Mouse (Mus musculus): ENCODE measurements around the gene Tmem117. TPM values are rescaled to one million over a fixed set of nuclear protein-coding genes. Genes with fewer than 3 reads are reported as not detected.

The Tmem117 gene
- polyA plus RNA-seq, 1 experiment from 2014 or later = 5.6 TPM

GRCm38 (mm10) chr15:94649071-94649765, 20.2 kb downstream of the Tmem117 start:
- H3K9me3 ChIP-seq (ENCODE audit: control insufficient read depth, low read length) = no peaks in the 10 kb centered on the region
- no peak overlapping the region for H3K4me2 ChIP-seq (replicated peaks; ENCODE audit: low read depth)
- H3K4me3 ChIP-seq (ENCODE audit: low read depth, low read length) = no peak overlapping the region
- H3K4me1 ChIP-seq (replicated peaks; ENCODE audit: control insufficient read depth, insufficient read depth) = no peaks in the 10 kb centered on the region
- no peak overlapping the region for H3K9ac ChIP-seq (ENCODE audit: low read length)
- no peak for ATAC-seq (ENCODE audit: low FRiP score, low TSS enrichment)
- no peak overlapping the region for H3K27ac ChIP-seq (replicated peaks)
- no peaks in the 10 kb centered on the region for H3K27me3 ChIP-seq (ENCODE audit: control insufficient read depth, insufficient read depth, low read length)
- no peak for DNase-seq (ENCODE audit: low spot score)
- WGBS = 67% methylated on average over 17 of the region's 17 CpGs
- TF ChIP-seq EP300 (optimal IDR thresholded peaks at IDR 0.05) (no peak), CTCF (IDR thresholded peaks at IDR 0.05; ENCODE audit: low read depth) (no peak)
- H3K36me3 ChIP-seq (ENCODE audit: control insufficient read depth, insufficient read depth, low read length) = no peaks in the 10 kb centered on the region

- TF ChIP-seq EP300 (optimal IDR thresholded peaks at IDR 0.05) (no peak), CTCF (IDR thresholded peaks at IDR 0.05; ENCODE audit: low read depth) (no peak)
- Histone ChIP-seq H3K36me3 (ENCODE audit: control insufficient read depth, insufficient read depth, low read length) (no peaks in the 10 kb centered on the region), H3K9ac (ENCODE audit: low read length) (no peak overlapping the region), H3K4me1 (replicated peaks; ENCODE audit: control insufficient read depth, insufficient read depth) (no peaks in the 10 kb centered on the region), H3K4me2 (replicated peaks; ENCODE audit: low read depth) (no peak overlapping the region), H3K27ac (replicated peaks) (no peak overlapping the region), H3K4me3 (ENCODE audit: low read depth, low read length) (no peak overlapping the region), H3K27me3 (ENCODE audit: control insufficient read depth, insufficient read depth, low read length) (no peaks in the 10 kb centered on the region), H3K9me3 (ENCODE audit: control insufficient read depth, low read length) (no peaks in the 10 kb centered on the region)
- ATAC-seq (ENCODE audit: low FRiP score, low TSS enrichment) (no peak), DNase-seq (ENCODE audit: low spot score) (no peak)
- 54% methylated on average over 13 of the region's 13 CpGs for WGBS
Measured at GRCm38 (mm10) chr15:94649766-94650120, 20.7 kb downstream of the Tmem117 start.

- ATAC-seq (ENCODE audit: low FRiP score, low TSS enrichment) = no peak
- no peak overlapping the region for H3K4me3 ChIP-seq (ENCODE audit: low read depth, low read length)
- no peaks in the 10 kb centered on the region for H3K4me1 ChIP-seq (replicated peaks; ENCODE audit: control insufficient read depth, insufficient read depth)
- H3K36me3 ChIP-seq (ENCODE audit: control insufficient read depth, insufficient read depth, low read length) = no peaks in the 10 kb centered on the region
- no peak overlapping the region for H3K4me2 ChIP-seq (replicated peaks; ENCODE audit: low read depth)
- H3K9me3 ChIP-seq (ENCODE audit: control insufficient read depth, low read length) = no peaks in the 10 kb centered on the region
- WGBS = 69% methylated on average over 9 of the region's 9 CpGs
- H3K27me3 ChIP-seq (ENCODE audit: control insufficient read depth, insufficient read depth, low read length) = no peaks in the 10 kb centered on the region
- no peak overlapping the region for H3K9ac ChIP-seq (ENCODE audit: low read length)
- TF ChIP-seq CTCF (IDR thresholded peaks at IDR 0.05; ENCODE audit: low read depth) (no peak), EP300 (optimal IDR thresholded peaks at IDR 0.05) (no peak)
- no peak for DNase-seq (ENCODE audit: low spot score)
- no peak overlapping the region for H3K27ac ChIP-seq (replicated peaks)
Measured at GRCm38 (mm10) chr15:94651350-94651749, 22.3 kb downstream of the Tmem117 start.

GRCm38 (mm10) chr15:94651969-94652842, 23.2 kb downstream of the Tmem117 start:
- Histone ChIP-seq H3K9ac (ENCODE audit: low read length) (no peak overlapping the region), H3K4me2 (replicated peaks; ENCODE audit: low read depth) (no peak overlapping the region), H3K27ac (replicated peaks) (no peak overlapping the region), H3K27me3 (ENCODE audit: control insufficient read depth, insufficient read depth, low read length) (no peaks in the 10 kb centered on the region), H3K36me3 (ENCODE audit: control insufficient read depth, insufficient read depth, low read length) (no peaks in the 10 kb centered on the region), H3K4me1 (replicated peaks; ENCODE audit: control insufficient read depth, insufficient read depth) (no peaks in the 10 kb centered on the region), H3K9me3 (ENCODE audit: control insufficient read depth, low read length) (no peaks in the 10 kb centered on the region), H3K4me3 (ENCODE audit: low read depth, low read length) (no peak overlapping the region)
- TF ChIP-seq CTCF (IDR thresholded peaks at IDR 0.05; ENCODE audit: low read depth) (no peak), EP300 (optimal IDR thresholded peaks at IDR 0.05) (no peak)
- ATAC-seq (ENCODE audit: low FRiP score, low TSS enrichment) (no peak), DNase-seq (ENCODE audit: low spot score) (no peak)
- WGBS = 56% methylated on average over 13 of the region's 13 CpGs

DNA sequence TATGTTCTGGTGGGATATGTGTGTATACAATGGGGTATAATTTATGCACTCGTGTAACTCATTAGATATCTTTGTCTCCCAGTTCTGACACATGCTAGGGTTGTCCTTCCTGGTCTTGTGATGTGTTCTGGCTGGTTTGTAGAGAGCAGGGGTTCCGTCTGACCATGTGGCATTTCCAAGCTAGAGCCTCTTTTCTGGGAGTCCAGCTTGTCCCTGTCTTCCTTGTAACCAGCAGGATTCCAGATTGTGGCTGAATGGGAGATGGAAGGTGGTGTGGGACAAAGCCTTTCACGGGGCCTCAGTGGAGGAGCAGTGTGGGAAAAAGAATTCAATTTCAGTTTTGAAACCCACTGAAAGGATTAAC, 23.8 kb downstream of the Tmem117 start:
- Histone ChIP-seq H3K9me3 (ENCODE audit: control insufficient read depth, low read length) (no peaks in the 10 kb centered on the region), H3K27me3 (ENCODE audit: control insufficient read depth, insufficient read depth, low read length) (no peaks in the 10 kb centered on the region), H3K4me3 (ENCODE audit: low read depth, low read length) (no peak overlapping the region), H3K4me1 (replicated peaks; ENCODE audit: control insufficient read depth, insufficient read depth) (no peaks in the 10 kb centered on the region), H3K4me2 (replicated peaks; ENCODE audit: low read depth) (no peak overlapping the region), H3K36me3 (ENCODE audit: control insufficient read depth, insufficient read depth, low read length) (no peaks in the 10 kb centered on the region), H3K27ac (replicated peaks) (no peak overlapping the region), H3K9ac (ENCODE audit: low read length) (no peak overlapping the region)
- ATAC-seq (ENCODE audit: low FRiP score, low TSS enrichment) (no peak), DNase-seq (ENCODE audit: low spot score) (no peak)
- WGBS = 49% methylated on average over 3 of the region's 3 CpGs
- TF ChIP-seq CTCF (IDR thresholded peaks at IDR 0.05; ENCODE audit: low read depth) (no peak), EP300 (optimal IDR thresholded peaks at IDR 0.05) (no peak)

DNA sequence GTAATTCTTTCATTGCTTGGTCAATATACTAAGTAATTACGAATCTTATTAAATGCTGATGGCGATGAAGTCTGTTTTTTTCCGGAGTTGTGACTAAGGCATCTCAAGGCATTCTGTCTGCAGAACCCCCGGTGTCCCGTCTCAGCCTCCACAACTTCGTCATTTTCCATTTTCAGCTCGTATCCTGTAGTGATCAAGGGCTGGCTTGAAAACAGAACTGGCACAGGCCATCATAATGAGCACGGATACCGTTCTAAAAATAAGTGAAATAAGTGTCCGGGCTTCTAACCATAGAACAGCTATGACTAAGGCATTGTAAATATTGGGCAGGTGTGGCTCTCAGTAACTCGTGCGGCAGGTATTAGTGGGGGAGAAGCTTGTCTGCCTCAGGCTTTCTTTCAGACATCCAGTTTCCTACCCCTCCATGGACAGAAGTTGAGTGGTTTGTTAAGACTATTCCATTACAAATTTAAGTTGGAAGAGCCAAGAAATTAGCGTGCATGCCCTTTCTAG, 26.8 kb downstream of the Tmem117 start:
- 61% methylated on average over 13 of the region's 13 CpGs for WGBS
- TF ChIP-seq CTCF (IDR thresholded peaks at IDR 0.05; ENCODE audit: low read depth) = no peak
- no peak for TF ChIP-seq EP300 (optimal IDR thresholded peaks at IDR 0.05)
- peak; percentile 45 for DNase-seq (ENCODE audit: low spot score)
- peak; percentile 77 for ATAC-seq (ENCODE audit: low FRiP score, low TSS enrichment)
- Histone ChIP-seq H3K27me3 (ENCODE audit: control insufficient read depth, insufficient read depth, low read length) (no peaks in the 10 kb centered on the region), H3K4me3 (ENCODE audit: low read depth, low read length) (no peak overlapping the region), H3K36me3 (ENCODE audit: control insufficient read depth, insufficient read depth, low read length) (no peaks in the 10 kb centered on the region), H3K4me2 (replicated peaks; ENCODE audit: low read depth) (no peak overlapping the region), H3K4me1 (replicated peaks; ENCODE audit: control insufficient read depth, insufficient read depth) (no peaks in the 10 kb centered on the region), H3K9ac (ENCODE audit: low read length) (no peak overlapping the region), H3K9me3 (ENCODE audit: control insufficient read depth, low read length) (no peaks in the 10 kb centered on the region), H3K27ac (replicated peaks) (no peak overlapping the region)

Measured in stomach, postnatal 0 days (tissue).